Comparison of ENCODE assay signal across 8 mouse cellular contexts in the genomic region with DNA sequence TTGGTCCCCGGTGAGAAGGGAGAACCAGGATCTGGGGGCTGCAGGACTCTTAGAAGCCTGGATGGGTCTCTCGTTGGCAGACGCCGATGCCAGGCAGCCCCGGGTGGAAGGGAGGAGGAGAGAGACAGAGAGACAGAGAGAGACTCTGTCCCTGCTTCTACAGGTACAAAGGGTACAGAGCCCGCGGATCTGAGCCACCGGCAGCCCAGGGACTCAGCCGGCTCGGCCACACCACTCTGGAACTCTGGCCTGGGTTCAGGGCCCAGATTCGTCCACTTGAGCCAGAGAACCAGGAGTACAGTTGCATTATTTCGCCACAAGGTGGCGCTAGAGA.
DNase-seq lines count a peak whose midpoint lies in the region; ATAC-seq and TF ChIP-seq lines count a peak whose summit lies in the region.

No protein-coding gene starts in this region.

- peak overlapping the region; percentile 41 for H3K4me3 ChIP-seq in heart, embryonic 10.5 days
- H3K4me3 ChIP-seq in spleen, adult 2 months (ENCODE audit: extremely low read depth, insufficient read depth, insufficient read length): no peak overlapping the region; the same call in 1 of the 2 replicates
- peak overlapping the region; percentile 27 for H3K4me3 ChIP-seq in limb, embryonic 13.5 days
- peak overlapping the region; percentile 10 for H3K4me3 ChIP-seq in stomach, embryonic 16.5 days (replicated peaks; ENCODE audit: low read length)

- peak overlapping the region; percentile 47 for H3K4me2 ChIP-seq in limb, embryonic 13.5 days (replicated peaks)
- H3K4me2 ChIP-seq in stomach, embryonic 16.5 days (ENCODE audit: low read depth, low read length): peak overlapping the region; percentile 34

- no peak for TF ChIP-seq POLR2A in spleen, adult 2 months (IDR thresholded peaks at IDR 0.05; ENCODE audit: low read depth, low read length)

- peak overlapping the region; percentile 70 for H3K27ac ChIP-seq in heart, embryonic 10.5 days
- no peak overlapping the region for H3K27ac ChIP-seq in spleen, adult 2 months (ENCODE audit: insufficient read depth, low read length)
- no peak overlapping the region for H3K27ac ChIP-seq in limb, embryonic 13.5 days
- H3K27ac ChIP-seq in stomach, embryonic 16.5 days (ENCODE audit: low read length): no peak overlapping the region

- H3K9ac ChIP-seq in limb, embryonic 13.5 days: peak overlapping the region; percentile 57
- peak overlapping the region; percentile 8; the same call in 1 of the 2 replicates for H3K9ac ChIP-seq in stomach, embryonic 16.5 days (ENCODE audit: low read length)

- H3K4me1 ChIP-seq in heart, embryonic 10.5 days: no peaks in the 10 kb centered on the region
- no peaks in the 10 kb centered on the region for H3K4me1 ChIP-seq in spleen, adult 2 months (ENCODE audit: control insufficient read depth, insufficient read depth, insufficient read length)
- H3K4me1 ChIP-seq in limb, embryonic 13.5 days: no peaks in the 10 kb centered on the region
- no peaks in the 10 kb centered on the region for H3K4me1 ChIP-seq in stomach, embryonic 16.5 days (ENCODE audit: control insufficient read depth, insufficient read depth, low read length)

- no peak; the same call in 1 of the 2 replicates for ATAC-seq in limb, embryonic 13.5 days (ENCODE audit: low FRiP score, low read depth)
- ATAC-seq in stomach, embryonic 16.5 days (ENCODE audit: insufficient read depth, low FRiP score): no peak

- DNase-seq in heart, embryonic 10.5 days (ENCODE audit: low spot score): no peak
- no peak for DNase-seq in heart, postnatal 25 days (ENCODE audit: low spot score)
- no peak for DNase-seq in spleen, adult 2 months (ENCODE audit: low read depth in 1 of 2, low spot score in 2 of 2)
- no peak for DNase-seq in spleen, adult 12 weeks (ENCODE audit: low spot score)
- no peak for DNase-seq in gastrocnemius, adult 8-10 months (ENCODE audit: low spot score in 2 of 2)
- no peak for DNase-seq in layer of hippocampus, postnatal 25 days (ENCODE audit: extremely low spot score in 1 of 2, low spot score in 1 of 2)

- no peaks in the 10 kb centered on the region for H3K9me3 ChIP-seq in heart, embryonic 10.5 days
- H3K9me3 ChIP-seq in limb, embryonic 13.5 days: no peaks in the 10 kb centered on the region
- no peaks in the 10 kb centered on the region; the same call in 1 of the 2 replicates for H3K9me3 ChIP-seq in stomach, embryonic 16.5 days (replicated peaks; ENCODE audit: control insufficient read depth, low read length)

- no peaks in the 10 kb centered on the region for H3K27me3 ChIP-seq in heart, embryonic 10.5 days (ENCODE audit: insufficient read depth, poor library complexity, severe bottlenecking)
- H3K27me3 ChIP-seq in spleen, adult 2 months (ENCODE audit: control insufficient read depth, insufficient read depth, low read length): no peaks in the 10 kb centered on the region
- H3K27me3 ChIP-seq in limb, embryonic 13.5 days: no peaks in the 10 kb centered on the region
- no peaks in the 10 kb centered on the region for H3K27me3 ChIP-seq in stomach, embryonic 16.5 days (ENCODE audit: control insufficient read depth, insufficient read depth, low read length)

- H3K36me3 ChIP-seq in heart, embryonic 10.5 days: no peaks in the 10 kb centered on the region
- no peaks in the 10 kb centered on the region for H3K36me3 ChIP-seq in spleen, adult 2 months (ENCODE audit: control insufficient read depth, insufficient read depth, low read length)
- H3K36me3 ChIP-seq in limb, embryonic 13.5 days: no peaks in the 10 kb centered on the region
- no peaks in the 10 kb centered on the region for H3K36me3 ChIP-seq in stomach, embryonic 16.5 days (ENCODE audit: control insufficient read depth, insufficient read depth, low read length)

- intact Hi-C loops in heart, postnatal 25 days (cut with DNase I): loop anchor here (5.0 kb wide), 1 partner anchor 529 kb away; no protein-coding TSS in a partner anchor

- peak; percentile 15; the same call in 1 of the 2 replicates for TF ChIP-seq CTCF in spleen, adult 2 months (IDR thresholded peaks at IDR 0.05; ENCODE audit: extremely low read depth, insufficient read depth, insufficient read length, insufficient replicate concordance)

- WGBS in heart, embryonic 10.5 days: 60% methylated on average over 13 of the region's 13 CpGs
- 59% methylated on average over 13 of the region's 13 CpGs for WGBS in spleen, adult 2 months
- WGBS in limb, embryonic 13.5 days: 53% methylated on average over 13 of the region's 13 CpGs
- 54% methylated on average over 13 of the region's 13 CpGs for WGBS in stomach, embryonic 16.5 days
